Mouse (Mus musculus) C2C12 (cell line): Measurements from ENCODE around the gene Sfn.

ENCODE experiments used
- CEBPB ChIP-seq: IDR thresholded peaks from one replicate; pipeline ENCODE4 v1.6.1; 2011; ENCODE audit warnings: low read depth, mild to moderate bottlenecking, control low read depth, moderate library complexity
- CTCF ChIP-seq: IDR thresholded peaks from one replicate; pipeline ENCODE4 v1.5.1; 2011; ENCODE audit not compliant: control insufficient read depth, insufficient read depth, insufficient read length
- FOSL1 ChIP-seq: IDR thresholded peaks from one replicate; pipeline ENCODE4 v1.8.0; 2011; ENCODE audit warnings: mild to moderate bottlenecking, low read length; ENCODE audit not compliant: poor library complexity, insufficient read depth, severe bottlenecking
- MAX ChIP-seq: IDR thresholded peaks from one replicate; pipeline ENCODE4 v1.6.1; 2011; ENCODE audit warnings: mild to moderate bottlenecking, control low read depth
- USF1 ChIP-seq: IDR thresholded peaks from one replicate; pipeline ENCODE4 v1.6.1; 2011; ENCODE audit warnings: low read depth, mild to moderate bottlenecking, control low read depth, moderate library complexity

DNA sequence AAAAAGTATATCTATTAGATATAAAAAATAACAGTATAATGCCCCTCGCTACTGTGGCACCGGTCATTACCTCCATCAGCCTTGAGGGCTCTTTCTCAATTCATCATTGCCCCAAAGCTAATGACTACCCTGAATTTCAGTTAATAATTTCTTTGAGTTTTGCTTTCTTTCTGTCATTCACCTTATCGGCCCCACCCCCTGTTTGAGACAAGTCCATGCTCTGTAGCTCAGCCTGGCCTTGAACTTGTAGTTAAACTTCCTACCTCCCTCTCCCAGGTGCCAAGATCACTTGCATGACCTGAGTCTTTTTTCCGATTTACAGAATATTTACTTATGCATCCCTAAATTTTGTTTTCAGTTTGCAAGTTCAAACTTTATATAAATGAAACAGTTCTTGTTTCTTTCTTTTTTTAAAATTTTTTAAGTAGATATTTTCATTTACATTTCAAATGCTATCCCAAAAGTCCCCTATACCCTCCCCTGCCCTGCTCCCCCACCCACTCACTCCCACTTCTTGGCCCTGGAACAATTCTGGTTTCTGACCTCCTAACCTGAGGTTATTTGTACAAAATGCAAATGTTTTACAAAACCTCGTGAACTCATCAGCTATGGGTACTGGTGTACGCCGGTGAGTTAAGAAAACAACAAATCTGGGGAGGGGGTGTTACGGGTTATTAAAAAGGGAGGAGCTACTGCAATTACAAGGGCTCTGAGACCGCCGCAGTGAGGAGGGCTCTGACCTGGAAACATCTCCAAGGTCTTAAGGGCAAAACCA, 32.5 kb downstream of the Sfn start:
- TF ChIP-seq CTCF (no peak), FOSL1 (no peak), MAX (no peak), USF1 (no peak), CEBPB (no peak)
